Mouse (Mus musculus): Measurements from ENCODE around the gene Clca4b.
"Not testable (repeated sequence)": the region's sequence is repeated elsewhere in the genome, so short reads cannot be mapped to it uniquely, and the experiment has no call there.

The Clca4b gene

GRCm38 (mm10) chr3:144932335-144932734, at the start of gene Clca4b:
Gene Clca4b, minus strand, starts transcription at chr3:144932529.
- no peak for DNase-seq

GRCm38 (mm10) chr3:144980551-144980950, 48.2 kb upstream of the Clca4b start:
- no peak for DNase-seq

GRCm38 (mm10) chr3:144977631-144978030, 45.3 kb upstream of the Clca4b start:
- no peak for DNase-seq

DNA sequence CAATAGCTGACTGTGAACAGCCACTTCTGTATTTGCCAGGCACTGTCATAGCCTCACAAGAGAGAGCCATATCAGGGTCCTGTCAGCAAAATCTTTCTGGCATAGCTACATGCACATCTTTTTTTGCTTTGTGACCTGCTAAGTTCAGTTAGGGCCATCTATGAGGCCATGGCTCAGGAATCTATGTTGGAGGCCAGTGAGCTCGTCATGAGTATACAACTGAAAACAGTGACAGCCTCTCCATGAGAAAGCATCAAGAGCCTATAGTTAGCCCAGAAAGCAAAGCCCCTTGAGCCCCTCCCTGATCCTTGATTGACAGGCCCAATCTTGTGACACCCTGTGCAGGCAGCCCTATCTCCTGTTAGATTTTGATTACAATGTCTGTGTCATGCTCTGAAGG, 43.8 kb upstream of the Clca4b start:
- no peak for DNase-seq

- no peak for DNase-seq
These were observed 42.6 kb upstream of the Clca4b start, which contains the start of gene Clca4a for GRCm38 (mm10) chr3:144974945-144975344. Gene Clca4a, minus strand, starts transcription at chr3:144975045.

- DNase-seq: no peak
These were observed 39.4 kb upstream of the Clca4b start for GRCm38 (mm10) chr3:144971553-144972270.

DNA sequence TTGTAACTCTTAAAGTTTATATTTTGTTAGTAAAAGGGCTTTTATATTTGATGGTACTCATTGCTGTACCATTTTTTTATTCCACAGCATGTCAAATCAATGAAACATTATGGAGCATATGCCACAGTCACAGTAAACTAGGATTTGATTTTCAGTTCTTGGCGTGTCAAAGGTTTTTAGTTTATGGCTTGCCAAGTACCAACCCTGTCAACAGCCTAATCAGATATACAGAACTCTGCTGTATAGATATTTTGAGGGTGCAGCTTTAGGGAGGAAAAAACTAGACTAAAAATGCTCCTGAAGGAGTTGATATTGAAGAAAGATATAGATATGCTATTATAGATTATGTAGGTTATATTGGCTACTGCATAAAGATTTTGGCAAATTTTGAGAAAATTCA, 37.4 kb upstream of the Clca4b start:
- no peak for DNase-seq

GRCm38 (mm10) chr3:144966074-144966473, 33.7 kb upstream of the Clca4b start:
- DNase-seq: no peak

DNA sequence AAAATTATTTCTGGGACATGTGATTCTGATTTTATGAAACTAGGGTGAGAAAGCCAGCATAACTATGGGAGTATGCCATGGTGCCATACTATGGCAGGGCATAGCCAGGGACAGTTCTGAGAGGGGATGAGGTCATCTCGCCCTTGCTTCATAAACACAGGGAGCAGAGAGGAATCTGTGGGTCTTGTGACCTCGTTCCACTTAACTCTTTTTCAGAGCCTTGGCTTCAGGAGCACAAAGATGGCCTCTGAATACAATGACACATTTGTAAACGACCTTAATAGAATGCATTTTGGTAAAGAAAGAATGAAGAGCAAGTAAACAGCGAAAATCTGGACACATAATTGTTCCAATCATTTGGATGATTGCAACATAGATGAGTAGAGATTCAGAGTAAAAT, 18.5 kb upstream of the Clca4b start:
- DNase-seq: no peak

- not testable (repeated sequence) for DNase-seq
These were observed 15.0 kb upstream of the Clca4b start for GRCm38 (mm10) chr3:144947376-144947775.

DNA sequence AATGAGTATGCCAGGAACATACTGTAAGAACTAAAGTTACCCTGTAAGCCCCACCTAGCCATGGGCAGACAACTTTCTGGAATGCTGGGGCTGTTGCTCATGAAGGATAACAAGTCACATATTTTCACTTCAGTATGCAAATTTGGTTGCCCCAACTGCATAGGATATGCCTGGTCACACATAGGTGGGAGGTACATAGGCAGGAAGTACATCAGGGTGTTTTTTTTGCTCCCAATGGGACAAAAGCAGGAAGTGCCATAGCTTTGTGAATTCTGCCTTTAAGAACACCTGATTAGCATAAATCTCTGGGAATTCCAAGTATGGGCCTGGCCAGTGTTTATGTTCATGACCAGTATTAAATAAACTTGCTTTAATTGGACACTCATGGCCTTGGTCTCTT, 1.3 kb upstream of the Clca4b start:
- DNase-seq: not testable (repeated sequence)

GRCm38 (mm10) chr3:144933011-144933491, 722 bp upstream of the Clca4b start:
- no peak for DNase-seq

- DNase-seq: no peak
These were observed 18.3 kb downstream of the Clca4b start for GRCm38 (mm10) chr3:144914014-144914413.

DNA sequence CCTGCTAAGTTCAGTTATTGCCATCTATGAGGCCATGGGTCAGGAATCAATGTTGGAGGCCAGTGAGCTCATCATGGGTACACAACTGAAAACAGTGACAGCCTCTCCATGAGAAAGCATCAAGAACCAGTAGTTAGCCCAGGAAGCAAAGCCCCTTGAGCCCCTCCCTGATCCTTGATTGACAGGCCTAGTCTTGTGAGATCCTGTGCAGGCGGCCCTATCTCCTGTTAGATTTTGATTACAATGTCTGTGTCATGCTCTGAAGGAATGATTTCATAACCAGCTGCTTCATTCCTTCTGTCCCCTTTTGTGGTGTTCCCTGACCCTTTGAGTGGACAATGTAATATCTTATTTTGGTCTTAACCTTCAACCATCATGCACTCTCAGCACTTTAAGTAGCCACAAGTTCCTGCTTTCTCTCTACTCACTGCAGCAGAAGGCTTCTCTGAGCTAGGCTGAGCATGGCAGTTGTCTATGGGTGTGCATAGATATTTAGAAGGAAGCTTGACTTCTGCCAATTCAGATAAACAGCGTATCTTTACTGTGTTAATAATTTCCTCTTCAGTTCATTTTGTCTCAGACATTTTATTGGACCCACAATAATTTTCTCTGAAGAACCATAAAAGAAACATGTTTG, 35.2 kb downstream of the Clca4b start:
- DNase-seq: no peak

- DNase-seq: no peak
These were observed 42.0 kb downstream of the Clca4b start for GRCm38 (mm10) chr3:144890246-144890758.

- no peak for DNase-seq
These were observed 45.4 kb downstream of the Clca4b start for GRCm38 (mm10) chr3:144886957-144887356.

GRCm38 (mm10) chr3:144872012-144872411, 60.3 kb downstream of the Clca4b start:
- DNase-seq: not testable (repeated sequence)

Measured in lung, postnatal 10 days (tissue).